Mouse (Mus musculus) cerebellum, adult 2 months (tissue): Measurements from ENCODE around the gene Olfr301.

ENCODE experiments used
- CTCF ChIP-seq: fragments of 200-500 bp; IDR thresholded peaks from 2 replicates; pipeline ENCODE4 v1.5.1; 2011; ENCODE audit warnings: low read depth, mild to moderate bottlenecking, control low read depth, low read length, moderate library complexity, borderline replicate concordance; ENCODE audit not compliant: insufficient read depth
- POLR2A ChIP-seq: fragments of 200-500 bp; IDR thresholded peaks from 2 replicates; pipeline ENCODE4 v1.6.1; 2011; ENCODE audit warnings: low read length, control low read depth, borderline replicate concordance; ENCODE audit not compliant: insufficient read depth

GRCm38 (mm10) chr7:86386558-86386957 lies 17.1 kb upstream of the Olfr301 start, which contains the start of gene Olfr304:
- TF ChIP-seq POLR2A = no peak
- no peak for TF ChIP-seq CTCF
